Mouse (Mus musculus): ENCODE measurements around the gene Slc44a3. TPM values are rescaled to one million over a fixed set of nuclear protein-coding genes. Genes with fewer than 3 reads are reported as not detected.

The Slc44a3 gene
- not detected for polyA plus RNA-seq (2017; shearing (Covaris generic))

GRCm38 (mm10) chr3:121532176-121532575 is at the start of gene Slc44a3:
Gene Slc44a3 (minus strand): TSS chr3:121532404.
- no peak for ATAC-seq

- no peak for ATAC-seq
These were observed 47.8 kb upstream of the Slc44a3 start for GRCm38 (mm10) chr3:121579880-121580549.

GRCm38 (mm10) chr3:121579402-121579801 is 47.2 kb upstream of the Slc44a3 start:
- no peak for ATAC-seq

DNA sequence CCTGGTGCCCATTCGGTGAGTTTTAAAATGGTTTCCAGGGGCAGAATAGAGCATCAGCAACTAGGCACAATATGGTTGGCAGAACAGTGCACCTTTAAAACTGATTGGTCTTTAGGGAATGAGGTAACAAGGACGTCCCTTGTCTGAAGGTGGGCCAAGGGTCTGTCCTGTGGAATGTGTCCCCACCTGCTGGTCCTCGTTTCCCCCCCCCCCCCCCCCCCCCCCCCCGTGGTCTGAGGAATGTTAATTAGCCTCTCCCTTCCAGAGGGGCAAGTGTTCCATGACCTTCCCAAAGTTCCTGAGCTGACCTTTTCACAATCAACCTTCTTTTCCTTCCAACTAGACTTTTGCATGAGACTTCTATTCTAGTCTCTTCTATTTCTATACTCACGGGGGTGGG is 46.5 kb upstream of the Slc44a3 start:
- ATAC-seq, result no peak

- ATAC-seq, result no peak
These were observed 45.4 kb upstream of the Slc44a3 start for GRCm38 (mm10) chr3:121577641-121578040.

GRCm38 (mm10) chr3:121577032-121577591 is 44.9 kb upstream of the Slc44a3 start:
- ATAC-seq, result no peak

- ATAC-seq, result no peak
These were observed 44.2 kb upstream of the Slc44a3 start for GRCm38 (mm10) chr3:121576367-121576766.

DNA sequence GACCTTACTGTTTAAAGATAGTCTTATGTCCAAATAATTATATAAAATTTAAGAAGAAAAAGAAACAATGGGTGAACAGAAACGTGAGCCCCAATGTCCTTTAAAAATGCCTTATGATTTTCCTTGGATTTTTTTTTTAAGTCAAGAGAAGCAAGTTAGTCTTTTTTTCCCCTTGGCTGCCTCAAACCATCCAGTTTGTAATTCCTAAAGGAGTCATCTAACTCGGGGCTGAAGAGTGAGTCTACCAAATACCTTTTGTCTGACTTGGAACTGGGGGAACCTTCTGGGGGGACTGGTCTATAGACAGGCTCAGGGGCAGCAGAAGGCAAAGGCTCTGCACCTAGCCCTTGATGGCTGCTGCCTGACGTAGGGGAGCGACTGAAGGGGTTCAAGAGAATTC is 42.2 kb upstream of the Slc44a3 start:
- ATAC-seq, result no peak

DNA sequence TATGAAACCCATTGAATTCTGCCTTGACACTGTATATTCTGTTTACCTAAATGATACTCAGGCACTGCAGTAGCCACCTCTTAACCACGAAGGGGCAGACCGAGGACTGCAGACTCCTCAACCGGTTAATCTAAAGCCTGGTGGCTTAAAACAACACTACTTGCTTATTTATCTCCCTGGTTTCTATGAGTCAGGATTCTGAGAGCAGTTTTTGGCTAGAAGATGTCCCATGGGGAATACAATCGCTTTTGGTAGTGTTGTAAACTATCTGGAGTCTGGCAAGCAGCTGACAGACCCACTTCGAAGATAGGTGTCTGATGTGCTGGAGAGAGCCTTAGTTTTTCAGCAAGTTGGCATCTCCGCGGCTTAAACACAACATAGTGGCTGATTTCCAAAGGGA is 41.7 kb upstream of the Slc44a3 start:
- no peak for ATAC-seq

DNA sequence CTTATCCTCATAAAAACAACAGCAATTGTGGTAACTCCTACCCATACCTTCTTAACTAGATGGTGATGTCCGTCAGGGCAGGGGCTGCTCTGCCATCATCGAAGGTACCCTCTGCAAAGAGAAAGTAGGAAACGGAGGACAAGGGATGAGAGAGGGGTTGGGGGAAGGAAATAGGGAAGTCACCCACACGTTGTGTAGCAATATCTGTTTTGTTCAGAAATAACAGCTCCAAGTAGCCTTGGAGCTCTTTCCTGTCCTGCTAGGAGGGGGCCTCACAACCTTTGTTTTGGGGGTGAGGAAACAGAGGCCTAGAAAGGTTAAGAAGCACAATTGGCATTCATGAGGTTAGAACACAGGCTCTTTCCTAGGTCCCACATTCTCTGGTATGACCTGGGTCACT is 39.3 kb upstream of the Slc44a3 start:
- ATAC-seq, result no peak

GRCm38 (mm10) chr3:121570623-121571022 is 38.4 kb upstream of the Slc44a3 start:
- ATAC-seq, result no peak

DNA sequence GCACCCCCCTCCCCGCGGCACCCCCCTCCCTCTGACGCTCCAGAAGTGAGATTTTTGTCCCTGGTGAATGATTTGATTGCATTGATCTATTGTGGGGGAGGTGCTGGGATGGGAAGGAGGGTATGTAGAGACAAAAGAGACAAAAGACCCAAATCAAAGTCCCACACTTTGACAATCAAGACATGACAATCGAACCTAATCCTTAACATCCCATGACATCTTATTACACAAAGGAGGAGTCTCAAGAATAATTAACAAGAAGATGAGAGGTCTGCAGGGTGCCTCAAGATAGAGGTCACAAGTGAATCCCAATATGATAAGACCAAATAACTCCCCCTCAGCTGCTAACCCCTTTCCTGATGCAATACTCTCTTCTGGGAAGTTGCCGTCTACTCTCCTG is 37.6 kb upstream of the Slc44a3 start:
- no peak for ATAC-seq

DNA sequence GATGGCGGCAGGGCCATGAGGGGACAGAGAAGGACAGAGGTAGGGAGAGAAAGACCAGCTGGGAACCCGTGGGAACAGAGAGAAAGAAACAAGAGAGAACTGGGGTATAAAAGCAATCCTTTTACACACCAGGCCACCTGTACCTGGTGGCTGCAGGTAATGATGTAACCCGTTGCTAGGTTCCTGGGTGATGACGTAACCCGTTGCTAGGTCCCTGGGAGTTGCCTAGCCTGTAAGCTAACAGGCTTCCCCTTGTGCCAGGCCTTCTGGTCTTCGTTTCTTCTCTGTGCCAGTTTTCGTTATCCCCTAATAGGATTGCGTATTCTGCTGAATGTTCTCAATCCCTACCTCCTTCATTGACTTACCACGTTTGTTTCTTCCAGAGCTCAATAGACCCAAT is 36.8 kb upstream of the Slc44a3 start:
- ATAC-seq, result no peak

DNA sequence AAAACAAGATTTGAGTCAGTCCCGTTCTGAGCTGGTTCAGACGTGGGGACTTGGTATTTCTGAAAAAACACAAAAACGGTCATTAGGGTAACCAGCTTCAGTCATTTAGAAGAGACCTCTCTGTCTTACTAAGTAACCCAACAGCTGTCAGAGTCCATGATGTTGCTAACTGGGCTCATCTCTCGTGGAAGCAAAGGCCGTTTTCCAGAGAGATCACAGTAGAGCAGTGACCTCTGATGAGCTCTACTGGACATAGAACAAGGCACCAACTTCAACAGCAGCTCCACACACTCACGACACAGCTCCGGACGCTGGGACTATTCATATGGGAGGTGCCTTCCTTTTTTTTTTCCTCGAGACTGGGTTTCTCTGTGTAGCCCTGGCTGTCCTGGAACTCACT is 35.7 kb upstream of the Slc44a3 start:
- no peak for ATAC-seq

DNA sequence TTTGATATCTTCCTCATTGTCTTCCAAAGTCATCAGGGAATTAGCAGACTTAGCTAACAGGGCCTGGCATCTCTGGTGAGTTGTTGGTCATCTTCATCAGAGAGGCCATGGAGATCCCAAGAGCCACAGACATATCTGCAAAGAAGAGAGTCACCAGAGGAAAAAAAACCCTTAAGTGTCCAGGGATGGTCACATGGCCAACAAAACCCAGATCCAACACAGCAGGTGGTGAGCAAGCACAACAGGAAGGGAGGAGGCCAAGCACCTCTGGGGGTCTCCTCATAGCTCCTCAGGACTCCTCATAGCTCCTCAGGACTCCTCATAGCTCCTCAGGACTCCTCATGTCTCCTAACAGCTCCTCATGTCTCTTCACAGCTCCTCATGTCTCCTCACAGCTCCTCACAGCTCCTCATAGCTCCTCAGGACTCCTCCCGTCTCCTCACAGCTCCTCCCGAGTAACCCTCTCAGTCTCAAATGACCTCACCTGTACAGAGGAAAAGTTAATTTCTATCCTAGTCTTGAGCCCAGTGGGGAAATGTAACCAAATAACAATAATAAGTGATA is 35.2 kb upstream of the Slc44a3 start:
- no peak for ATAC-seq

GRCm38 (mm10) chr3:121566901-121567300 is 34.7 kb upstream of the Slc44a3 start:
- ATAC-seq, result no peak

GRCm38 (mm10) chr3:121561803-121562202 is 29.6 kb upstream of the Slc44a3 start:
- ATAC-seq, result no peak

GRCm38 (mm10) chr3:121560115-121560865 is 28.1 kb upstream of the Slc44a3 start:
- no peak for ATAC-seq

- ATAC-seq, result no peak
These were observed 27.4 kb upstream of the Slc44a3 start for GRCm38 (mm10) chr3:121559406-121560114.

- no peak for ATAC-seq
These were observed 26.7 kb upstream of the Slc44a3 start for GRCm38 (mm10) chr3:121558861-121559260.

DNA sequence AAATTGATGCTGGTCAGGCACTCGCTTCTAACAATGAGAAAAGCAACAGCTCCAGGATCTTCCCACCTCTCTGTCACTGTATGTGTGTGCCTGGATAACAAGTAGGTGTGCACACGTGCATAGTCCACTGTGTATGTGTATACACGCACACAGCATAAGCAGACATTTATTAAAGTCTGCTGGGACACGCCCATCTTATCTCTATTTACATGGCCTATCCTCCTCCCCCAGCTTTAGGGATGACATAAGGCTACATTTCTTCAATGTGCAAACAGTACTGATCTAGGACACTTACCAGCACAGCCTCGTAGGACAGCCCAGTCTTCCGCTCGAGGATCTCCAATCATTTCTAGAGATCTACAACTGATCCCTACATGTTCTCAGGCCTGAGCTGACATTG is 24.1 kb upstream of the Slc44a3 start:
- ATAC-seq, result no peak

DNA sequence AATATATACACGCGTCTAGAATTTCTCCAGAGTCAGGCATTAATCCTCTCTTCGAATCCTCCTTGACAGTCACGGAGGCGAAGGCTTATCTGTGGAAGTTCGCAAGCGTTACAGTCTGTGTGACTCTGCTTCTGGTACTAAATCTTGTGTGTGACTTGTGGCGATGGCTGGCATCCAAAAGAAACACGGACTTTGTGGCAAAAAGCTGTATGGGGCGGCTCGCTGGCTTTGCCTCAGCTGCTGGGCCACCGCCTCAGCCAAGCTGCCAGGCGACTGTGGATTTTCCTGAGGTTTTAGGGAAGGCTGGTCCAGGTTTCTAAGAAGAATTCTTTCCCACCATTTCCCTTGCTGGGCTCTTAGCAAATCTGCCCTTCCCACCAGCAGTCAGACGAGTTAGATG is 21.1 kb upstream of the Slc44a3 start:
- no peak for ATAC-seq

GRCm38 (mm10) chr3:121552723-121553122 is 20.5 kb upstream of the Slc44a3 start:
- no peak for ATAC-seq

All from inflammation-experienced regulatory T-cells, adult 6 months (primary cell).